Mouse (Mus musculus): ENCODE measurements around the gene Olfr173. TPM values are rescaled to one million over a fixed set of nuclear protein-coding genes. Genes with fewer than 3 reads are reported as not detected.
A peak's percentile ranks its signal among the peaks of the same experiment; 100 is the strongest.

Gene Olfr173
- not detected in 2 replicates for polyA plus RNA-seq (2015; fragmentation: Nextera tagmentation; extraction: Ambion mirVana)

- H3K9ac ChIP-seq (replicated peaks): no peak within 1 kb of the TSS
- WGBS (ENCODE audit: insufficient replicate concordance): 52% methylated on average over 2 of the region's 2 CpGs
- TF ChIP-seq CTCF (IDR thresholded peaks at IDR 0.05; ENCODE audit: low read depth) (no peak), EP300 (IDR thresholded peaks at IDR 0.05; ENCODE audit: low read depth) (no peak)
These were observed at the start of gene Olfr173 for GRCm38 (mm10) chr16:58800168-58800567. Gene Olfr173 (minus strand): TSS chr16:58800268.

DNA sequence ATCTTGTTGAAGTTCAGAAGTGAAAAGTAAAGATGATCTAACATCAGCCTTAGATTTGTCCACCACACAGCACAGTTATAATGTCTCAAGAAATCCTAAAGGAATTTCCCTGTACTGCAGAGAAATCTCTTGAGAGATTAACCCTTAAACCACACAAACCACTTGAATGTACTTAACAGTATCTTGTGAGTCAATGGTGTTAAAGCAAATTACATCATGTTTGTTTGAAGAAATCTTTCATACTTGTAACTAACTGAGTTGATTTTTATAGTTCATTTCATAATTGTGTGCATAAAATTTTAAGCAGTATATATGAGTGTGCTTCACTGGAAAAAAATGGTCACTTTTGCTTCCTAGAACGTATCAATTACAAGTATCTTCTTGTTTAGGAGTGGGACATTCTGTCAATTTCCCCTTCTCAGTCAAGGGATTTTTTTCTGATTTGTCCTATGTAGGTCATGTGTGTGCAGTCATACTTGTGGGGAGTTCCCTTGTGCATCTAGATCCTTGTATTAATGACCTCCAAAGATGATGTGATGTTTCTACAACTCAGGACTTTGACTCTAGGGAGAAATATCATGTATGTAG, 26.8 kb upstream of the Olfr173 start, which contains the start of gene Olfr175-ps1:
Gene Olfr175-ps1 (minus strand): TSS at position 51 of the 588 bp plus-strand sequence.
- Histone ChIP-seq H3K4me1 (ENCODE audit: insufficient read depth) (no peaks in the 10 kb centered on the region), H3K27me3 (ENCODE audit: insufficient read depth, low read length) (no peaks in the 10 kb centered on the region), H3K4me2 (ENCODE audit: low read depth, low read length) (no peak within 1 kb of the TSS), H3K4me3 (ENCODE audit: low read depth, low read length) (no peak within 1 kb of the TSS), H3K9me3 (ENCODE audit: low read length) (no peaks in the 10 kb centered on the region), H3K27ac (ENCODE audit: low read depth) (no peak within 1 kb of the TSS), H3K9ac (replicated peaks) (no peak within 1 kb of the TSS), H3K36me3 (replicated peaks; ENCODE audit: insufficient read depth, low read length) (no peaks in the 10 kb centered on the region)
- no peak for TF ChIP-seq CTCF (IDR thresholded peaks at IDR 0.05; ENCODE audit: low read depth)
- no peak for TF ChIP-seq EP300 (IDR thresholded peaks at IDR 0.05; ENCODE audit: low read depth)
- DNase-seq (no peak), ATAC-seq (no peak)
- 70% methylated on average over 1 of the region's 1 CpGs for WGBS (ENCODE audit: insufficient replicate concordance)

More at GRCm38 (mm10) chr16:58800168-58800567, at the start of gene Olfr173:
- no peaks in the 10 kb centered on the region for H3K36me3 ChIP-seq (replicated peaks; ENCODE audit: insufficient read depth, low read length)
- no peaks in the 10 kb centered on the region for H3K27me3 ChIP-seq (ENCODE audit: insufficient read depth, low read length)
- no peak within 1 kb of the TSS for H3K4me3 ChIP-seq (ENCODE audit: low read depth, low read length)
- ATAC-seq (no peak), DNase-seq (no peak)
- H3K4me1 ChIP-seq (ENCODE audit: insufficient read depth): no peaks in the 10 kb centered on the region
- H3K9me3 ChIP-seq (ENCODE audit: low read length): no peaks in the 10 kb centered on the region
- no peak within 1 kb of the TSS for H3K27ac ChIP-seq (ENCODE audit: low read depth)
- no peak within 1 kb of the TSS for H3K4me2 ChIP-seq (ENCODE audit: low read depth, low read length)

DNA sequence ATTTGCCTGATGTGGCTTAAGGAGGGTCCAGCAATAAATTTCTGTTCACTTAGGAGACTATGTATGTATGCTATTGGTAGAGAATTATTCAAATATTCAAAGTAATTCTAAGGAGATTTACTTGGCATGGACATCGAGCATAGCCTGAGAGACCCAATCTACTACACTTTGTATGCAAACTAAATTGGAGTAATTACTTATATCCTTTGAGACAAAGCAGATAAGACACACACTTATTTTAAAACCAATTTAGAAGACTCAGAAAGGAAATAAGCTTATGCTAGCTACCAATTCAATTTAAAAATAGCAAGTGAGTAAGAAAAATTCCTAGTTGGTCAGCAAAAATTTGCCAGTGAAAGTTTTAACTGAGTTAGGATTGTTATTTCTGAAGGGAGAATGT, 37.0 kb downstream of the Olfr173 start, which contains the start of gene Olfr172:
Gene Olfr172 (minus strand): TSS at position 101 of the 400 bp plus-strand sequence.
- no peak within 1 kb of the TSS for H3K4me2 ChIP-seq (ENCODE audit: low read depth, low read length)
- whole genome bisulfite sequencing (ENCODE audit: insufficient replicate concordance): 66% methylated on average over 1 of the region's 1 CpGs
- H3K27ac ChIP-seq (ENCODE audit: low read depth): no peak within 1 kb of the TSS
- no peak for ATAC-seq
- H3K9ac ChIP-seq (replicated peaks): no peak within 1 kb of the TSS
- no peaks in the 10 kb centered on the region for H3K27me3 ChIP-seq (ENCODE audit: insufficient read depth, low read length)
- no peaks in the 10 kb centered on the region for H3K36me3 ChIP-seq (replicated peaks; ENCODE audit: insufficient read depth, low read length)
- no peaks in the 10 kb centered on the region for H3K4me1 ChIP-seq (ENCODE audit: insufficient read depth)
- TF ChIP-seq CTCF (IDR thresholded peaks at IDR 0.05; ENCODE audit: low read depth) (no peak), EP300 (IDR thresholded peaks at IDR 0.05; ENCODE audit: low read depth) (no peak)
- DNase-seq: no peak
- no peaks in the 10 kb centered on the region for H3K9me3 ChIP-seq (ENCODE audit: low read length)
- H3K4me3 ChIP-seq (ENCODE audit: low read depth, low read length): no peak within 1 kb of the TSS

GRCm38 (mm10) chr16:58756191-58756590, 43.9 kb downstream of the Olfr173 start:
- Histone ChIP-seq H3K9ac (replicated peaks) (no peak overlapping the region), H3K4me3 (ENCODE audit: low read depth, low read length) (no peak overlapping the region), H3K27ac (ENCODE audit: low read depth) (no peak overlapping the region), H3K27me3 (ENCODE audit: insufficient read depth, low read length) (no peaks in the 10 kb centered on the region), H3K36me3 (replicated peaks; ENCODE audit: insufficient read depth, low read length) (no peaks in the 10 kb centered on the region), H3K9me3 (ENCODE audit: low read length) (no peaks in the 10 kb centered on the region), H3K4me2 (ENCODE audit: low read depth, low read length) (no peak overlapping the region), H3K4me1 (ENCODE audit: insufficient read depth) (no peaks in the 10 kb centered on the region)
- ATAC-seq (no peak), DNase-seq (no peak)
- TF ChIP-seq CTCF (IDR thresholded peaks at IDR 0.05; ENCODE audit: low read depth) (no peak), EP300 (IDR thresholded peaks at IDR 0.05; ENCODE audit: low read depth) (no peak)

GRCm38 (mm10) chr16:58751314-58751713, 48.8 kb downstream of the Olfr173 start:
- Histone ChIP-seq H3K27me3 (ENCODE audit: insufficient read depth, low read length) (no peaks in the 10 kb centered on the region), H3K27ac (ENCODE audit: low read depth) (no peak overlapping the region), H3K4me3 (ENCODE audit: low read depth, low read length) (no peak overlapping the region), H3K9ac (replicated peaks) (no peak overlapping the region), H3K4me2 (ENCODE audit: low read depth, low read length) (no peak overlapping the region), H3K4me1 (ENCODE audit: insufficient read depth) (no peaks in the 10 kb centered on the region), H3K9me3 (ENCODE audit: low read length) (no peaks in the 10 kb centered on the region), H3K36me3 (replicated peaks; ENCODE audit: insufficient read depth, low read length) (no peaks in the 10 kb centered on the region)
- TF ChIP-seq CTCF (IDR thresholded peaks at IDR 0.05; ENCODE audit: low read depth) (peak; percentile 70), EP300 (IDR thresholded peaks at IDR 0.05; ENCODE audit: low read depth) (no peak)
- WGBS (ENCODE audit: insufficient replicate concordance): 26% methylated on average over 1 of the region's 1 CpGs
- no peak for DNase-seq
- 0 out of 2 replicates have a peak, but pooled peaks have one; percentile 31 for ATAC-seq

GRCm38 (mm10) chr16:58746715-58747114, 53.4 kb downstream of the Olfr173 start:
- Histone ChIP-seq H3K27me3 (ENCODE audit: insufficient read depth, low read length) (no peaks in the 10 kb centered on the region), H3K9ac (replicated peaks) (no peak overlapping the region), H3K9me3 (ENCODE audit: low read length) (no peaks in the 10 kb centered on the region), H3K4me3 (ENCODE audit: low read depth, low read length) (no peak overlapping the region), H3K4me1 (ENCODE audit: insufficient read depth) (no peaks in the 10 kb centered on the region), H3K36me3 (replicated peaks; ENCODE audit: insufficient read depth, low read length) (no peaks in the 10 kb centered on the region), H3K27ac (ENCODE audit: low read depth) (no peak overlapping the region), H3K4me2 (ENCODE audit: low read depth, low read length) (no peak overlapping the region)
- ATAC-seq (no peak), DNase-seq (no peak)
- TF ChIP-seq EP300 (IDR thresholded peaks at IDR 0.05; ENCODE audit: low read depth) (no peak), CTCF (IDR thresholded peaks at IDR 0.05; ENCODE audit: low read depth) (no peak)
- WGBS (ENCODE audit: insufficient replicate concordance): 69% methylated on average over 4 of the region's 4 CpGs

Small RNA genes within 50 kb of the gene (microRNA-seq; reads per million reads assigned to microRNA genes)
- not detected for gene Gm27564

Other genes starting within 250 kb of the Olfr173 start
- not detected in 2 replicates for gene Gm813, start 183.3 kb downstream of the Olfr173 start, polyA plus RNA-seq (2015; fragmentation: Nextera tagmentation; extraction: Ambion mirVana)
- gene E330017A01Rik, start 161.5 kb downstream of the Olfr173 start, polyA plus RNA-seq (2015; fragmentation: Nextera tagmentation; extraction: Ambion mirVana): not detected in 2 replicates
- 178 and 189 TPM in 2 replicates for gene Cpox, start 130.0 kb downstream of the Olfr173 start, polyA plus RNA-seq (2015; fragmentation: Nextera tagmentation; extraction: Ambion mirVana)
- 0.11 TPM in 1 of 2 replicates, not detected in the other for gene Gpr15, start 81.2 kb downstream of the Olfr173 start, polyA plus RNA-seq (2015; fragmentation: Nextera tagmentation; extraction: Ambion mirVana)
- 23.8 and 28.4 TPM in 2 replicates for gene Cldnd1, start 72.4 kb downstream of the Olfr173 start, polyA plus RNA-seq (2015; fragmentation: Nextera tagmentation; extraction: Ambion mirVana)
- gene Olfr172, start 37.1 kb downstream of the Olfr173 start, polyA plus RNA-seq (2015; fragmentation: Nextera tagmentation; extraction: Ambion mirVana): not detected in 2 replicates
- not detected in 2 replicates for gene Olfr175-ps1, start 26.5 kb upstream of the Olfr173 start, polyA plus RNA-seq (2015; fragmentation: Nextera tagmentation; extraction: Ambion mirVana)
- gene Olfr177, start 74.5 kb upstream of the Olfr173 start, polyA plus RNA-seq (2015; fragmentation: Nextera tagmentation; extraction: Ambion mirVana): not detected in 2 replicates
- not detected in 2 replicates for gene Olfr178, start 91.8 kb upstream of the Olfr173 start, polyA plus RNA-seq (2015; fragmentation: Nextera tagmentation; extraction: Ambion mirVana)
- gene Olfr181, start 128.5 kb upstream of the Olfr173 start, polyA plus RNA-seq (2015; fragmentation: Nextera tagmentation; extraction: Ambion mirVana): not detected in 2 replicates
- not detected in 2 replicates for gene Olfr180, start 129.1 kb upstream of the Olfr173 start, polyA plus RNA-seq (2015; fragmentation: Nextera tagmentation; extraction: Ambion mirVana)
- not detected in 2 replicates for gene Olfr183, start 195.1 kb upstream of the Olfr173 start, polyA plus RNA-seq (2015; fragmentation: Nextera tagmentation; extraction: Ambion mirVana)
- gene Olfr186, start 230.0 kb upstream of the Olfr173 start, polyA plus RNA-seq (2015; fragmentation: Nextera tagmentation; extraction: Ambion mirVana): not detected in 2 replicates
- gene Olfr187, start 239.5 kb upstream of the Olfr173 start, polyA plus RNA-seq (2015; fragmentation: Nextera tagmentation; extraction: Ambion mirVana): not detected in 2 replicates

All from liver, postnatal 0 days (tissue).